In genomic region chr4:106911246-106911801, GRCm38 (mm10) we compare ENCODE assay signal across 8 mouse cellular contexts. TPM values are rescaled to one million over a fixed set of nuclear protein-coding genes. Genes with fewer than 3 reads are reported as not detected.
DNase-seq lines count a peak whose midpoint lies in the region; ATAC-seq and TF ChIP-seq lines count a peak whose summit lies in the region.

No protein-coding gene starts in this region.

- ATAC-seq in heart, embryonic 15.5 days (replicated peaks; ENCODE audit: insufficient number of reproducible peaks, insufficient read depth, low FRiP score, low read depth) = peak; percentile 81
- ATAC-seq in liver, embryonic 14.5 days (ENCODE audit: insufficient read depth) = peak; percentile 84
- peak; percentile 80 for ATAC-seq in neural tube, embryonic 11.5 days (ENCODE audit: insufficient read depth, low FRiP score, low TSS enrichment)
- peak; percentile 90 for ATAC-seq in stomach, embryonic 16.5 days (ENCODE audit: insufficient read depth, low FRiP score)

- 1% methylated on average over 88 of the region's 89 CpGs for WGBS in forebrain, embryonic 10.5 days
- under 1% methylated on average over 88 of the region's 89 CpGs for WGBS in heart, embryonic 15.5 days
- under 1% methylated on average over 87 of the region's 89 CpGs for WGBS in liver, embryonic 14.5 days (ENCODE audit: insufficient replicate concordance)
- WGBS in neural tube, embryonic 11.5 days = under 1% methylated on average over 67 of the region's 89 CpGs
- WGBS in stomach, embryonic 16.5 days = under 1% methylated on average over 89 of the region's 89 CpGs

- H3K27me3 ChIP-seq in forebrain, embryonic 10.5 days (ENCODE audit: poor library complexity, severe bottlenecking) = no peaks in the 10 kb centered on the region
- no peaks in the 10 kb centered on the region for H3K27me3 ChIP-seq in heart, embryonic 15.5 days
- H3K27me3 ChIP-seq in liver, embryonic 14.5 days (ENCODE audit: control insufficient read depth, insufficient read depth, low read length) = no peaks in the 10 kb centered on the region
- no peaks in the 10 kb centered on the region for H3K27me3 ChIP-seq in neural tube, embryonic 11.5 days (ENCODE audit: control insufficient read depth, insufficient read depth, low read length)
- H3K27me3 ChIP-seq in stomach, embryonic 16.5 days (ENCODE audit: control insufficient read depth, insufficient read depth, low read length) = no peaks in the 10 kb centered on the region

- H3K4me2 ChIP-seq in heart, embryonic 15.5 days = peak overlapping the region; percentile 89
- peak overlapping the region; percentile 76 for H3K4me2 ChIP-seq in liver, embryonic 14.5 days (ENCODE audit: low read depth)
- peak overlapping the region; percentile 82 for H3K4me2 ChIP-seq in neural tube, embryonic 11.5 days (ENCODE audit: low read depth)
- H3K4me2 ChIP-seq in stomach, embryonic 16.5 days (ENCODE audit: low read depth, low read length) = peak overlapping the region; percentile 97

- H3K9ac ChIP-seq in heart, embryonic 15.5 days = peak overlapping the region; percentile 95
- H3K9ac ChIP-seq in liver, embryonic 14.5 days (replicated peaks) = peak overlapping the region; percentile 99
- H3K9ac ChIP-seq in neural tube, embryonic 11.5 days (ENCODE audit: low read length) = peak overlapping the region; percentile 94
- H3K9ac ChIP-seq in stomach, embryonic 16.5 days (ENCODE audit: low read length) = peak overlapping the region; percentile 99

- no peak for TF ChIP-seq EP300 in liver, embryonic 14.5 days (IDR thresholded peaks at IDR 0.05; ENCODE audit: low read depth)

- H3K4me1 ChIP-seq in brown adipose tissue, adult 24 weeks (ENCODE audit: control insufficient read depth, insufficient read depth, insufficient read length, low read length) = peaks cover 17% of the 10 kb centered on the region
- peaks cover 82% of the 10 kb centered on the region for H3K4me1 ChIP-seq in forebrain, embryonic 10.5 days
- H3K4me1 ChIP-seq in heart, embryonic 15.5 days (replicated peaks) = peaks cover 58% of the 10 kb centered on the region
- H3K4me1 ChIP-seq in liver, embryonic 14.5 days (replicated peaks; ENCODE audit: control insufficient read depth in 2 of 2, insufficient read depth in 2 of 2, low read length in 1 of 2) = peaks cover 42 to 44% of the 10 kb centered on the region in 2 experiments
- H3K4me1 ChIP-seq in neural tube, embryonic 11.5 days (ENCODE audit: control insufficient read depth, insufficient read depth, low read length) = peaks cover 56% of the 10 kb centered on the region
- H3K4me1 ChIP-seq in stomach, embryonic 16.5 days (ENCODE audit: control insufficient read depth, insufficient read depth, low read length) = peaks cover 49% of the 10 kb centered on the region

- no peaks in the 10 kb centered on the region for H3K9me3 ChIP-seq in forebrain, embryonic 10.5 days
- no peaks in the 10 kb centered on the region for H3K9me3 ChIP-seq in heart, embryonic 15.5 days (replicated peaks)
- no peaks in the 10 kb centered on the region for H3K9me3 ChIP-seq in liver, embryonic 14.5 days (ENCODE audit: control insufficient read depth, low read length)
- H3K9me3 ChIP-seq in neural tube, embryonic 11.5 days (ENCODE audit: control insufficient read depth, low read length) = no peaks in the 10 kb centered on the region
- H3K9me3 ChIP-seq in stomach, embryonic 16.5 days (replicated peaks; ENCODE audit: control insufficient read depth, low read length) = no peaks in the 10 kb centered on the region

- DNase-seq in CD4-positive helper T cell, adult 2 months (ENCODE audit: low read depth, low spot score) = peak; percentile 90
- DNase-seq in forebrain, embryonic 10.5 days (ENCODE audit: extremely low spot score, low spot score) = peak; percentile 87
- DNase-seq in kidney, postnatal 25 days = peak; percentile 91 to 98
- peak; percentile 84 to 85 (median 85) for DNase-seq in liver, embryonic 14.5 days (ENCODE audit: low read depth in 3 of 3, low spot score in 3 of 3)
- DNase-seq in neural tube, embryonic 11.5 days (ENCODE audit: low spot score) = peak; percentile 96

- no peak for TF ChIP-seq CTCF in liver, embryonic 14.5 days (IDR thresholded peaks at IDR 0.05; ENCODE audit: low read depth)

- H3K27ac ChIP-seq in brown adipose tissue, adult 24 weeks (replicated peaks; ENCODE audit: low read depth, low read length) = peak overlapping the region; percentile 62; the same call in 1 of the 2 replicates
- peak overlapping the region; percentile 100 for H3K27ac ChIP-seq in forebrain, embryonic 10.5 days
- peak overlapping the region; percentile 98 for H3K27ac ChIP-seq in heart, embryonic 15.5 days
- peak overlapping the region; percentile 98 for H3K27ac ChIP-seq in liver, embryonic 14.5 days
- H3K27ac ChIP-seq in neural tube, embryonic 11.5 days (ENCODE audit: low read depth, low read length) = peak overlapping the region; percentile 93
- peak overlapping the region; percentile 100 for H3K27ac ChIP-seq in stomach, embryonic 16.5 days (ENCODE audit: low read length)

- H3K4me3 ChIP-seq in brown adipose tissue, adult 24 weeks (ENCODE audit: insufficient read depth, low read depth, low read length) = peak overlapping the region; percentile 98
- H3K4me3 ChIP-seq in forebrain, embryonic 10.5 days = peak overlapping the region; percentile 99
- H3K4me3 ChIP-seq in heart, embryonic 15.5 days = peak overlapping the region; percentile 97
- H3K4me3 ChIP-seq in liver, embryonic 14.5 days (ENCODE audit: insufficient read depth in 1 of 2, low read depth in 2 of 2, low read length in 2 of 2) = peak overlapping the region; percentile 86 to 100
- peak overlapping the region; percentile 92 for H3K4me3 ChIP-seq in neural tube, embryonic 11.5 days (ENCODE audit: low read depth, low read length)
- H3K4me3 ChIP-seq in stomach, embryonic 16.5 days (replicated peaks; ENCODE audit: low read length) = peak overlapping the region; percentile 99

- peaks cover 37% of the 10 kb centered on the region for H3K36me3 ChIP-seq in forebrain, embryonic 10.5 days (replicated peaks)
- peaks cover 7% of the 10 kb centered on the region for H3K36me3 ChIP-seq in heart, embryonic 15.5 days
- H3K36me3 ChIP-seq in liver, embryonic 14.5 days (replicated peaks; ENCODE audit: control insufficient read depth, insufficient read depth, low read depth) = peaks cover 31% of the 10 kb centered on the region
- H3K36me3 ChIP-seq in neural tube, embryonic 11.5 days (ENCODE audit: control insufficient read depth, insufficient read depth, low read length) = peaks cover 19% of the 10 kb centered on the region
- H3K36me3 ChIP-seq in stomach, embryonic 16.5 days (ENCODE audit: control insufficient read depth, insufficient read depth, low read length) = peaks cover under 1% of the 10 kb centered on the region; the same call in 1 of the 2 replicates

RNA-seq across cellular contexts. Expression of gene Ssbp3, which starts 0.8 kb away (rescaled TPM):
- polyA plus RNA-seq in brown adipose tissue, adult 24 weeks (2012; ENCODE audit: insufficient read depth, insufficient read length, missing spikeins) = 31.3 and 36.4 TPM in 2 replicates
- 128 and 134 TPM in 2 replicates for polyA plus RNA-seq in forebrain, embryonic 10.5 days (2016; fragmentation: Nextera tagmentation; extraction: Ambion mirVana)
- polyA plus RNA-seq in heart, embryonic 15.5 days (2015; fragmentation: Nextera tagmentation; extraction: Ambion mirVana) = 53.3 and 69.1 TPM in 2 replicates
- 48.4 and 52.1 TPM in 2 replicates for polyA plus RNA-seq in liver, embryonic 14.5 days (2012; rRNA removed)
- polyA plus RNA-seq in liver, embryonic 14.5 days (2014; fragmentation: Nextera tagmentation; extraction: Ambion mirVana) = 33.0 and 37.9 TPM in 2 replicates
- polyA plus RNA-seq in neural tube, embryonic 11.5 days (2014; fragmentation: Nextera tagmentation; extraction: Ambion mirVana) = 142 and 145 TPM in 2 replicates
- 48.4 and 52.8 TPM in 2 replicates for polyA plus RNA-seq in stomach, embryonic 16.5 days (2015; fragmentation: Nextera tagmentation; extraction: Ambion mirVana)

Comparison
In these comparisons a context has a peak if more than half of its experiments do, and no peak if none do; other contexts are left out.
1. Peak in every context shown above with its lines: DNase-seq, ATAC-seq, H3K4me3 ChIP-seq and H3K27ac ChIP-seq.